Mouse (Mus musculus): ENCODE data around the gene Ttc6. TPM values are rescaled to one million over a fixed set of nuclear protein-coding genes. Genes with fewer than 3 reads are reported as not detected.

Gene Ttc6
- polyA plus RNA-seq, 2 experiments from 2014 or later = 0.09 TPM; not detected in 1

DNA sequence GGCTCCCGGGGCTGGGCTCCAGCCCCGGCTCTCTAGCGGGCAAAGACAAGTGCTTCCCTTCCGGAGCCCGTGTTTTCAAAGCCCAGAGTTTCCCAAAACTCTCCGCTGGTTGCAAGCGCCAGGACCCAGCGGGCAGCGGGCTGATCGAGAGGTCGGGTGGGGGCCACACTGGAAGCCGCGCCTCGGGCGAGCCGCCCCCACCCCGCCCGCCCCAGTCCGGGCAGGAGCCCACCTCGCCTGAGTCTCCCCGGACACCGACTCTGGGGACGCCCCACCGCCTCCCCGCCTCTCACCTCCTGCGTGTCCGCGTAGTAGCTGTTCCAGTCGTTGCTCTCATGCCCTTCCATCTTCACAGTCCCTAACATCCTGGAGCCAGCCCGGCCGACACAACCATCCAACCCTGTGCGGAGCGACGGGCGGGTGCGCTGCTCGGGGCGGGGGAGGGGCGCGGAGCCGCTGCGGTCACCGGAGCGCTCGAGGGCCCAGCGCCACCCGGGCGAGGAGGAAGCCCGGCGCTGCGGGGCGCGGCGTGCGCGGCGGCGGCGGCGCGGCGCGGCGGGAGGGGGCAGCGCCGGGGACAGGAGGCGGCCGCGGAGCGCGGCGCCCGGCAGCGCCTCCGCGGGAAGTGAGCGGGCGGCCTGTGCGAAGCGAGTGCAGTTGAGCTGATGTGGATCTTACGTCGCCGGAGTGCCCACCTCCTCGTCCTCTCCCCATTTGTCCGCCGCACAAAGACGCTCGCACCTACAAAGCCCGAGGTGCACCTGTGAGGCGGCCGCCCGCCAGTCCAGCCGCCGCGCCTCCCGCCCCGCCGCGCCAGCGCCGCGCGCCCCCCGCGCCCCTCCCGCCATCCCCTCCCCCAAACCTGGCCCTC lies 18.3 kb upstream of the Ttc6 start:
- ATAC-seq = no peak

- ATAC-seq = peak; percentile 19
Observed at GRCm38 (mm10) chr12:57546415-57547201, 17.3 kb upstream of the Ttc6 start, which contains the start of gene Foxa1. Gene Foxa1, minus strand, starts transcription at chr12:57546916.

GRCm38 (mm10) chr12:57547890-57548289 lies 16.0 kb upstream of the Ttc6 start:
- ATAC-seq = no peak

DNA sequence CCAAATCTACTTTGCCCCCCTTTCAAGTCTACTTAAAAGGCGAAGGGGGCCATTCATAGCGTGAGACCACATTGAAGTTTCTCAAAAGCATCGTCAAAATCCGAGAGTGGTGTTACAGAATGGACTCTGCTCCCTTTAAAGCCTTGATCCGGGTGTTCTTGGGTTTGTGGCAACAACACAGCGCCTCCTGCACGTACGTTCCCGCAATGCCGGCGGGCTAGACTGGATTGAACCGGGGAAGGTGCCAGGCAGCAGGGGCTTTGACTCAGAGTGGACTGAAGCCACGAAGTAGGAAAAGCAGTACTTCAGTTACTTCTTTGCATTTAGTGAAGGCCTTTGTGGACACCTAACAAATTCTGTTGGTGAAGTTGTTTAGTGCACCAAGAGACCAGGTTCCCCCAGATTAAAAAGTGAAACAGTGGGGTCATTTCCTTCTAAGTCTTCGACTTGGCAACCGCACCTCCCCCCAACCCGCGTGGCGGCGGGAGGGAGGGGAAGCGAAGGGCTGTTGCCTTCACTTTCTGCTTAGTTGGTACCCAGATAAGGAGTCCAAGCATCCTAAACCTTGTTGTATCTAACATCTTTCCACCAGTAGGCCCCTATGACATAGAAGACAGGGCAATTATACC lies 15.4 kb upstream of the Ttc6 start:
- ATAC-seq = no peak

DNA sequence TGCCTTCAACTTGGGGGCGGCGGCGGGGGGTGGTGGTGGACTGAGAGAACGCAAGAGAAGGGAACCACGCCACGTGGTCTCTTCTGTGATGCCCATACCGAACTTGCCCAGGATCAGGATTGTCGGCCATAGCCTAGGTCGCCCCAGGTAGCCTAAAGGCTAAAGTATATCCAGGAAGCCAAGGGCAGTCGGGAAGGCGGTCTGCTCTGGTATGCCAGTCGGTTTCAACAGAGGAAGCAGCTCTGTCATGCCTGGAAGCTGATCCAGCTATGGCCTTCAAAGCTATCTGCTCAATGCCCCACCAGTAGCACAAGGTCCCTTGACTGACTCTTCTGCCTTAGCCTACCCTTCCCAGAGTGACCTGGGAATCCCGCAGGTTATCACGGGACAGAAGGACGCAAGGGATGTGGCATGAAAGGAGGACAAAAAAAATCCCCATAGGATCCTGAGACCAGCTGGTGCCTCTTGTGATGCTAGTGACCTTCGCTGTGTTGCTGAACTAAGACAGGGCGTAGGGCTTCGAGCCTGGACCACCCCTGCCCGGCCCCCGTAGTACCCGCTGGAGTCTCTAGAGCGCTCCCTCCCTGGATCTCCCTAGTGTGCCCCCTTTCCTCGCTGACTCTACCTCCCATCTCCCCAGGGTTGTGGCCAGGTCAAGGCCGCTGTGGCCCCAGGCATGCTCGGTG lies 14.8 kb upstream of the Ttc6 start:
- ATAC-seq = no peak

DNA sequence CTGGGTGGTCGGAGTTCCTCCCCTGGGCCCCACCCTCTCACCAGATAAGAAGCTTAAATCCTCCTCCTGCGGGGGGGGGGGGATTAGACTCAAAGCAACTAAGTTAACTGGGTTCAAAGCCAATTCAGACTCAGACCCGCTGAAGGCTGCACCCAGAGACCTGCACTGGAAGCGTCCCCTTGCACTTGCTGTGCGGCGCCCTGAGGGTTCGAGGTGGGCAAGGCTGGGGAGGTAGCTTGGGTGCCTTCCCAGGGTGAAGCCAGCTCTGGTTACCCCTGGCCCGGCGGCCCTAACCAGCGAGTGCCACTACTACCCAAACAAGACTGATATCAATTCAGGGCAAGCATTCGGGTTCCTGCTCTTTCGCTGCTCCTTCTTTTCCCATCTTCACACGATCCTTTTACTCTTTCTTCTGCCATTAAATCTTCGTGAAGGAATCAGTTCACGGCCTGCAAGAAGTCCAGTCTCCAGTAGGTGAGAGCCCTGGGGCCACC lies 14.2 kb upstream of the Ttc6 start:
- no peak for ATAC-seq

- ATAC-seq = no peak
Observed at GRCm38 (mm10) chr12:57550181-57550808, 13.6 kb upstream of the Ttc6 start.

DNA sequence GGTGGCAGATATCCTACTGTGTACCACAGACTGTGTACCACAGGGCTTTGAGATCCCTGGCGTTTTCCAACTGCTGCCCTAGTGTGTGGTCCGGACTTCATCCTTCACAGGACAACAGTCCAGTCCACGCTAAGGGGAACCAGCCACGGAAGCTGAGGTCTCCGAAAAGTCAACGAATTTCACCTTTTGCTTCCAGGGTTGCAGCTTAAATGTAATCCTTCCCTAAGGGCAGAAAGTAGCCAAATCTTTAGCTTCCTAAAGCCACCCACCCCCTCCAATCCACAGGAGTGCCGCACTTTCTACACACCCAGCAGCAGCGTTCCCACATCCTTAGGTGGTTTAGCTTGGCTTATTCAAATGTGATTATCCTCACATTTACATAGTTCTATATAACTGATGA lies 13.0 kb upstream of the Ttc6 start:
- ATAC-seq = no peak

- ATAC-seq = no peak
Observed at GRCm38 (mm10) chr12:57552286-57552685, 11.6 kb upstream of the Ttc6 start.

- ATAC-seq = no peak
Observed at GRCm38 (mm10) chr12:57554091-57554490, 9.8 kb upstream of the Ttc6 start.

DNA sequence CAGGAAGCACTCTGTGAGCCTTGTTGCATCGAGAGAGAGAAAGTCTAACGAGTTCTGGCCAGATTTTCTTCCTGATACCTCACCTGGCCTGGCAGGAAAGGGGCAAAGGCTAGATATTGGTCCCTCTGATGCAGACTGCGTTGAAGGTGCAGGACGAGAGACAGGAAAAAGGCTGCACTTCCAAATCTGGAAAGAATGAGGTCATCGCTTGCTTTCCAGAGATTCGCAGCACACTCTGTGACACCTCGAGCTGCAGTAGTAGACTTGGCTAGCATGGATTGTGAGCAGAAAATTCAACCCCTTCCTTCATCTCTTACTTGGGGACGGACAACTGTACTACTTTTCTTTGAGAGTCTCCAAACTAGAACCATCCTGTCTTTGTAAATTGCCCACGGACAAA lies 7.9 kb downstream of the Ttc6 start:
- no peak for ATAC-seq

DNA sequence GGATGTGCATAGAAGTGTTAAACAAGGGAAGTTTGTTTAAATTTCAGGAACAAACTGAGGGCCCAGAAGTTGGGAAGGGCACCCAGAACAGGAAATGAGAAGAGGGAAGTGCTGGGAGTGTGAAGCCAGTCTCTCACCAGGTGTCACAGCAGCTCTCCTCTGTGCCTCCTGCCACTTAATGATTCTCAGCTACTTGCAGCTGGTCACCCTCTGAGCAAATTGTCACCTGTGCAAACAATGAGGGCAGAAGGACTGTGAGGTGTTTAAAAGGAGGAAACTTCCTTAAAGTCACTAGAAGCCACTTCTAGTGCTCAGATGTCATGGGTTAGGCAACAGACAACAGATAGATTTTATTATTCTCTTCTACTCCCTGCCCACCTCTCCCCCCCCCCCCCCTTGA lies 8.5 kb downstream of the Ttc6 start:
- no peak for ATAC-seq

DNA sequence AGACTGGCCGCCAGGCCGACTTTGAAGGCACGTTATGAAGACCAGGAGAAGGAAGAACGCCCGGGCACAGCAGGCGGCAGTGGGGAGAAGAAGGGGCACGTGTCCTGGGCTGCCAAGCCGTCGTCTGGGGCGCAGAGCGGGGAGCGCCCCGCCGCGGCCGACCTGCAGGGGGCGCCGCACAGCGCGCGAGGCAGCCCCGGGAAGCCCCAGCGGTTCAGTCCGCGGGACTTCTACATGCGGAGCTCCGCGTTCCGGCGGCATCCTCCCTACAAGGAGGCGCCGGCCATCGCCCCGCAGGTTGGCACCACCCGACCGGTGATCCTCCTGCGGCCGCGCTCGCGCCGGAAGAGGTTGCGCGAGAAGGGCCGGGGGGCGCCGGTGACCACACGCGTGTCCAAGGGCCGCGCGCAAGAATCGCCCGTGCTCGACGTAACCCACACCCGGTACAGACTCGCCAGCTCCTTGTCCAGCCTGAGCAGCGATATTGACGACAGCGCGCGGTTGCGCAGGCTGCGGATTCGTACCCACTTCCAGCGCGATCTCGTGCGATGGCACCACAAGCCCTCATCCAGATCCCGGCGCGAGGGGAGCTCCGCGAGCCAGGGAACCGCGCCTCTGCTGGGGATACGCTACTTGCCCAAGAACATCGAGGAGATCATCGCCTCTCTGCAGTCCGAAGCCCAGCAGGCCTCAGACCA lies 12.2 kb downstream of the Ttc6 start:
- no peak for ATAC-seq

GRCm38 (mm10) chr12:57607624-57608023 lies 43.7 kb downstream of the Ttc6 start:
- no peak for ATAC-seq

GRCm38 (mm10) chr12:57615137-57615536 lies 51.2 kb downstream of the Ttc6 start:
- no peak for ATAC-seq

GRCm38 (mm10) chr12:57622030-57622429 lies 58.1 kb downstream of the Ttc6 start:
- ATAC-seq = no peak

GRCm38 (mm10) chr12:57623264-57623663 lies 59.4 kb downstream of the Ttc6 start:
- no peak for ATAC-seq

- ATAC-seq = no peak
Observed at GRCm38 (mm10) chr12:57624011-57624608, 60.2 kb downstream of the Ttc6 start.

GRCm38 (mm10) chr12:57650011-57650410 lies 86.1 kb downstream of the Ttc6 start:
- ATAC-seq = no peak

DNA sequence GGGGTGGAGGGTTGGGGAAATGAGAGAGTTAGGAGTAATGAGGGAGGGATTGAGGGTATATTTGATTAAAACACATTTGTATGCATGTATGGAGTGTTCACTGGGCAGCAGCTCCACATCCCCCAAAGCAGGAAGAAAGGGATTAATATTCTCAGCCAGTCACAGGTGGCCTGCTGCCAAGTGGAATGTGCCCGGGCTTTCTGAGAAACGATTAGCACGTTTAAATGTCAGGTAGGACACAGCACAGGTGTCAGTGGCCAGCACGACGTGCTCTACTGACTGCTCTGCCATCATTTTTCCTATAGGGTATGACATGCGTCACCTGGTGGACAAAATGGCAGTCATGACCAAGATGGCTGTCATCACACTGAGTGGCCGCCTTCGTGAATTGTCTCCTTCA lies 86.8 kb downstream of the Ttc6 start:
- no peak for ATAC-seq
